ENCODE assay signal across 17 mouse cellular contexts in genomic region chr9:72403421-72403820, GRCm38 (mm10).
"Had no signal": no experiment of that assay in that cellular context is flagged by ENCODE, and none has a peak within 500 bp of the region (broad histone marks: within the 10 kb centered on the region; RNA-seq: fewer than 3 reads in every experiment).

No protein-coding gene starts in this region.

- H3K9ac ChIP-seq: limb, embryonic 12.5 days; limb, embryonic 15.5 days; liver, embryonic 14.5 days; liver, postnatal 0 days; lung, embryonic 14.5 days; midbrain, embryonic 13.5 days had no signal

- DNase-seq: kidney, adult 18-20 months; kidney, adult 9 months; kidney, postnatal 14 days; kidney, postnatal 4 days; left cerebral cortex, postnatal 4 days; liver, postnatal 0 days; lung, embryonic 14.5 days had no signal

- H3K9me3 ChIP-seq: limb, embryonic 15.5 days; midbrain, embryonic 13.5 days had no signal

- H3K27me3 ChIP-seq: limb, embryonic 12.5 days; limb, embryonic 15.5 days; midbrain, embryonic 13.5 days had no signal

- ATAC-seq: inflammation-experienced regulatory T-cells, adult 6 months; intestine, embryonic 16.5 days; liver, postnatal 0 days; lung, postnatal 0 days; midbrain, embryonic 13.5 days; midbrain, embryonic 16.5 days had no signal

- H3K36me3 ChIP-seq: limb, embryonic 12.5 days; limb, embryonic 15.5 days; midbrain, embryonic 13.5 days had no signal

- H3K4me2 ChIP-seq: limb, embryonic 12.5 days; limb, embryonic 15.5 days; liver, embryonic 11.5 days; lung, embryonic 14.5 days; midbrain, embryonic 13.5 days had no signal

- H3K27ac ChIP-seq: limb, embryonic 12.5 days; limb, embryonic 15.5 days; liver, embryonic 14.5 days; macrophage; midbrain, embryonic 13.5 days had no signal

- H3K4me3 ChIP-seq: limb, embryonic 12.5 days; limb, embryonic 15.5 days; midbrain, embryonic 13.5 days had no signal

- H3K4me1 ChIP-seq: limb, embryonic 12.5 days; limb, embryonic 15.5 days had no signal
